Mouse (Mus musculus) liver, embryonic 13.5 days (tissue): ENCODE results near the gene Cdhr2. TPM values are rescaled to one million over a fixed set of nuclear protein-coding genes. Genes with fewer than 3 reads are reported as not detected.

Experiments
- ATAC-seq: fragments of 200-750 bp; cut with Nextera tagmentation; 2 replicates; pipeline ENCODE4 v1.8.0; 2017; ENCODE audit warnings: low read depth, mild to moderate bottlenecking, moderate number of reproducible peaks, moderate library complexity
- DNase-seq: peaks from one replicate; pipeline ENCODE4 v3.0.0; 2022
- H3K27ac ChIP-seq: fragments of 300-500 bp; sonication (generic); 2 replicates; pipeline ENCODE4 v1.5.1; 2015; ENCODE audit warnings: moderate library complexity, mild to moderate bottlenecking, inconsistent platforms
- H3K27me3 ChIP-seq: fragments of 300-500 bp; sonication (generic); 2 replicates; pipeline ENCODE4 v1.6.1; 2015; ENCODE audit warnings: mild to moderate bottlenecking, inconsistent platforms
- H3K36me3 ChIP-seq: fragments of 300-500 bp; sonication (generic); 2 replicates; pipeline ENCODE4 v1.6.1; 2015; ENCODE audit warnings: mild to moderate bottlenecking, inconsistent platforms
- H3K4me1 ChIP-seq: fragments of 300-500 bp; sonication (generic); replicated peaks from 2 replicates; pipeline ENCODE4 v1.6.1; 2015; ENCODE audit warnings: inconsistent platforms
- H3K4me2 ChIP-seq: fragments of 300-500 bp; sonication (generic); 2 replicates; pipeline ENCODE4 v1.6.1; 2015; ENCODE audit warnings: inconsistent platforms, mild to moderate bottlenecking, moderate library complexity
- H3K4me3 ChIP-seq: fragments of 300-500 bp; sonication (generic); replicated peaks from 2 replicates; pipeline ENCODE4 v1.5.1; 2015; ENCODE audit warnings: mild to moderate bottlenecking, inconsistent platforms
- H3K9ac ChIP-seq: fragments of 300-500 bp; sonication (generic); 2 replicates; pipeline ENCODE4 v1.6.1; 2015; ENCODE audit warnings: mild to moderate bottlenecking, inconsistent platforms
- H3K9me3 ChIP-seq: fragments of 300-500 bp; sonication (generic); replicated peaks from 2 replicates; pipeline ENCODE4 v1.6.1; 2016; ENCODE audit warnings: inconsistent platforms
- WGBS: fragments of 180-500 bp; shearing (Covaris S2); methylation state at CpG from one replicate; pipeline ENCODE4 v1.1.7; 2015; ENCODE audit not compliant: insufficient replicate concordance; 5-methylcytosine and 5-hydroxymethylcytosine counted together
- polyA plus RNA-seq: library from polyadenylated mRNA; unstranded; fragments of >200 nt; fragmentation: Nextera tagmentation; extraction: Ambion mirVana; gene quantifications from 2 replicates; pipeline ENCODE4 v1.2.1, GENCODE M21; 2015

Cdhr2 gene
- polyA plus RNA-seq, 1 experiment from 2014 or later, result 7.8 TPM

- DNase-seq, result no peak
Measured at GRCm38 (mm10) chr13:54753733-54754132, 52.5 kb downstream of the Cdhr2 start.

GRCm38 (mm10) chr13:54754169-54755080 lies 53.2 kb downstream of the Cdhr2 start:
- Histone ChIP-seq H3K4me3 (no peak overlapping the region), H3K9ac (no peak overlapping the region), H3K9me3 (no peaks in the 10 kb centered on the region), H3K27ac (no peak overlapping the region), H3K27me3 (peaks cover 92% of the 10 kb centered on the region), H3K4me2 (no peak overlapping the region), H3K36me3 (no peaks in the 10 kb centered on the region), H3K4me1 (peaks cover 7% of the 10 kb centered on the region)
- ATAC-seq, result no peak
- no peak for DNase-seq
- WGBS, result 34% methylated on average over 12 of the region's 12 CpGs

More at GRCm38 (mm10) chr13:54753733-54754132, 52.5 kb downstream of the Cdhr2 start:
- WGBS, result 55% methylated on average over 6 of the region's 6 CpGs
- Histone ChIP-seq H3K9me3 (no peaks in the 10 kb centered on the region), H3K4me3 (no peak overlapping the region), H3K27me3 (peaks cover 92% of the 10 kb centered on the region), H3K36me3 (no peaks in the 10 kb centered on the region), H3K27ac (no peak overlapping the region), H3K4me2 (no peak overlapping the region), H3K4me1 (peaks cover 11% of the 10 kb centered on the region), H3K9ac (no peak overlapping the region)
- ATAC-seq, result no peak

GRCm38 (mm10) chr13:54755201-54755830 lies 54.1 kb downstream of the Cdhr2 start:
- no peak overlapping the region for H3K9ac ChIP-seq
- H3K27ac ChIP-seq, result no peak overlapping the region
- no peak overlapping the region for H3K4me3 ChIP-seq
- no peaks in the 10 kb centered on the region for H3K36me3 ChIP-seq
- ATAC-seq (no peak), DNase-seq (no peak)
- no peak overlapping the region for H3K4me2 ChIP-seq
- H3K27me3 ChIP-seq, result peaks cover 92% of the 10 kb centered on the region
- 16% methylated on average over 9 of the region's 9 CpGs for WGBS
- H3K9me3 ChIP-seq, result no peaks in the 10 kb centered on the region
- H3K4me1 ChIP-seq, result peaks cover 2% of the 10 kb centered on the region; the same call in 1 of the 2 replicates

GRCm38 (mm10) chr13:54756156-54756712 lies 55.0 kb downstream of the Cdhr2 start:
- DNase-seq, result no peak
- no peak for ATAC-seq
- Histone ChIP-seq H3K27me3 (peaks cover 90% of the 10 kb centered on the region), H3K4me2 (no peak overlapping the region), H3K9me3 (no peaks in the 10 kb centered on the region), H3K4me1 (peaks cover 2% of the 10 kb centered on the region; the same call in 1 of the 2 replicates), H3K36me3 (no peaks in the 10 kb centered on the region), H3K4me3 (no peak overlapping the region), H3K9ac (no peak overlapping the region), H3K27ac (no peak overlapping the region)
- WGBS, result 69% methylated on average over 8 of the region's 8 CpGs

GRCm38 (mm10) chr13:54757093-54757830 lies 56.0 kb downstream of the Cdhr2 start:
- WGBS, result 43% methylated on average over 10 of the region's 10 CpGs
- H3K27ac ChIP-seq, result no peak overlapping the region
- H3K4me2 ChIP-seq, result peak overlapping the region; percentile 50
- peaks cover 87% of the 10 kb centered on the region for H3K27me3 ChIP-seq
- no peaks in the 10 kb centered on the region for H3K9me3 ChIP-seq
- ATAC-seq (no peak), DNase-seq (no peak)
- peaks cover 2% of the 10 kb centered on the region; the same call in 1 of the 2 replicates for H3K4me1 ChIP-seq
- H3K36me3 ChIP-seq, result no peaks in the 10 kb centered on the region
- no peak overlapping the region for H3K9ac ChIP-seq
- H3K4me3 ChIP-seq, result no peak overlapping the region

- H3K4me2 ChIP-seq, result peak overlapping the region; percentile 50
- no peak overlapping the region for H3K9ac ChIP-seq
- H3K36me3 ChIP-seq, result no peaks in the 10 kb centered on the region
- peaks cover 88% of the 10 kb centered on the region for H3K27me3 ChIP-seq
- ATAC-seq (peak; percentile 73), DNase-seq (peak; percentile 31)
- H3K4me3 ChIP-seq, result peak overlapping the region; percentile 30
- under 1% methylated on average over 43 of the region's 43 CpGs for WGBS
- H3K9me3 ChIP-seq, result no peaks in the 10 kb centered on the region
- no peak overlapping the region for H3K27ac ChIP-seq
- H3K4me1 ChIP-seq, result peaks cover 2% of the 10 kb centered on the region; the same call in 1 of the 2 replicates
Measured at GRCm38 (mm10) chr13:54758045-54758755, 56.9 kb downstream of the Cdhr2 start.

- Histone ChIP-seq H3K27ac (no peak overlapping the region), H3K27me3 (peaks cover 89% of the 10 kb centered on the region), H3K4me2 (peak overlapping the region; percentile 50; the same call in 1 of the 2 replicates), H3K9me3 (no peaks in the 10 kb centered on the region), H3K4me1 (peaks cover 2% of the 10 kb centered on the region; the same call in 1 of the 2 replicates), H3K4me3 (no peak overlapping the region), H3K36me3 (no peaks in the 10 kb centered on the region), H3K9ac (no peak overlapping the region)
- 6% methylated on average over 29 of the region's 29 CpGs for WGBS
- no peak for DNase-seq
- no peak; the same call in 1 of the 2 replicates for ATAC-seq
Measured at GRCm38 (mm10) chr13:54758756-54759470, 57.7 kb downstream of the Cdhr2 start.

GRCm38 (mm10) chr13:54759496-54759895 lies 58.2 kb downstream of the Cdhr2 start:
- no peak overlapping the region for H3K27ac ChIP-seq
- peaks cover 89% of the 10 kb centered on the region for H3K27me3 ChIP-seq
- H3K9me3 ChIP-seq, result no peaks in the 10 kb centered on the region
- peaks cover 2% of the 10 kb centered on the region; the same call in 1 of the 2 replicates for H3K4me1 ChIP-seq
- 37% methylated on average over 7 of the region's 7 CpGs for WGBS
- H3K36me3 ChIP-seq, result no peaks in the 10 kb centered on the region
- H3K9ac ChIP-seq, result no peak overlapping the region
- no peak overlapping the region for H3K4me2 ChIP-seq
- no peak for ATAC-seq
- DNase-seq, result no peak
- H3K4me3 ChIP-seq, result no peak overlapping the region

- DNase-seq, result no peak
- Histone ChIP-seq H3K4me3 (no peak overlapping the region), H3K9me3 (no peaks in the 10 kb centered on the region), H3K27me3 (peaks cover 91% of the 10 kb centered on the region), H3K4me2 (no peak overlapping the region), H3K9ac (no peak overlapping the region), H3K4me1 (peaks cover 2% of the 10 kb centered on the region; the same call in 1 of the 2 replicates), H3K36me3 (no peaks in the 10 kb centered on the region), H3K27ac (no peak overlapping the region)
- ATAC-seq, result no peak
- WGBS, result 56% methylated on average over 8 of the region's 8 CpGs
Measured at GRCm38 (mm10) chr13:54760164-54760795, 59.0 kb downstream of the Cdhr2 start.
